8 mouse cellular contexts compared by ENCODE assay signal in the genomic region with DNA sequence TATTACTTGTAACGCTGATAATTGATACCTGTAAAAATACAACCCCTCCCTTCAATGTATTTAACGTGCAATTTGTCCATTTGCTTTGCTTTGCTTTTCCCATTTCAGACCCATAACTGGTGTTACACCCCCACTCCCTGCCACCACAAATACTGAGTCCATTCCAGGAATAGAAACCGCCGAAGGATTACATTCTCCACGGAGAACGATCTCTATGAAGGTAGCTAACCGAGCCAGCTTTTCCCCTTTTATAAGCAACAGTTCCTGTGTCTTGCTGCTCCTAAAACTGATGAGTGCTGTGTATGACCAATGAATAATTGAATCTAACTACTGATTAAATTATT.
DNase-seq lines count a peak whose midpoint lies in the region; ATAC-seq lines count a peak whose summit lies in the region.

No protein-coding gene starts in this region.

- H3K27me3 ChIP-seq in lung, embryonic 15.5 days = no peaks in the 10 kb centered on the region
- no peaks in the 10 kb centered on the region for H3K27me3 ChIP-seq in limb, embryonic 10.5 days (ENCODE audit: low read depth, poor library complexity, severe bottlenecking)
- no peaks in the 10 kb centered on the region for H3K27me3 ChIP-seq in stomach, embryonic 16.5 days (ENCODE audit: control insufficient read depth, insufficient read depth, low read length)

- H3K4me1 ChIP-seq in lung, embryonic 15.5 days = peaks cover 31% of the 10 kb centered on the region
- H3K4me1 ChIP-seq in limb, embryonic 10.5 days = peaks cover 53% of the 10 kb centered on the region
- H3K4me1 ChIP-seq in stomach, embryonic 16.5 days (ENCODE audit: control insufficient read depth, insufficient read depth, low read length) = 0 out of 2 replicates have a peak, but pooled peaks cover 15% of the 10 kb centered on the region

- peak overlapping the region; percentile 68; the same call in 1 of the 2 replicates for H3K27ac ChIP-seq in lung, embryonic 15.5 days
- H3K27ac ChIP-seq in limb, embryonic 10.5 days = peak overlapping the region; percentile 81
- H3K27ac ChIP-seq in stomach, embryonic 16.5 days (ENCODE audit: low read length) = no peak overlapping the region

- 10% methylated on average over 7 of the region's 7 CpGs for WGBS in lung, embryonic 15.5 days
- 41% methylated on average over 7 of the region's 7 CpGs for WGBS in limb, embryonic 10.5 days
- WGBS in stomach, embryonic 16.5 days = 5% methylated on average over 7 of the region's 7 CpGs

- 0 out of 2 replicates have a peak overlapping the region, but pooled peaks have one; percentile 26 for H3K4me3 ChIP-seq in lung, embryonic 15.5 days
- H3K4me3 ChIP-seq in limb, embryonic 10.5 days = peak overlapping the region; percentile 16; the same call in 1 of the 2 replicates
- peak overlapping the region; percentile 18 for H3K4me3 ChIP-seq in stomach, embryonic 16.5 days (replicated peaks; ENCODE audit: low read length)

- no peak overlapping the region for H3K9ac ChIP-seq in lung, embryonic 15.5 days
- H3K9ac ChIP-seq in stomach, embryonic 16.5 days (ENCODE audit: low read length) = no peak overlapping the region

- no peak for ATAC-seq in lung, embryonic 15.5 days (ENCODE audit: borderline replicate concordance, extremely low read depth, low FRiP score, low TSS enrichment)
- peak; percentile 64; the same call in 1 of the 2 replicates for ATAC-seq in stomach, embryonic 16.5 days (ENCODE audit: insufficient read depth, low FRiP score)

- DNase-seq in embryo, embryonic 10 days (ENCODE audit: low spot score) = peak; percentile 56
- no peak for DNase-seq in embryo, embryonic 9.5 days (ENCODE audit: extremely low spot score)
- DNase-seq in lung, postnatal 14 days = no peak
- DNase-seq in limb, embryonic 10.5 days (ENCODE audit: low spot score) = peak; percentile 42
- no peak for DNase-seq in adrenal gland, postnatal 25 days
- no peak for DNase-seq in Muller cell, postnatal 12 days (ENCODE audit: inconsistent ontology term)

- peak overlapping the region; percentile 40 for H3K4me2 ChIP-seq in lung, embryonic 15.5 days
- peak overlapping the region; percentile 56 for H3K4me2 ChIP-seq in stomach, embryonic 16.5 days (ENCODE audit: low read depth, low read length)

- no peaks in the 10 kb centered on the region for H3K9me3 ChIP-seq in lung, embryonic 15.5 days
- H3K9me3 ChIP-seq in limb, embryonic 10.5 days (replicated peaks) = no peaks in the 10 kb centered on the region
- no peaks in the 10 kb centered on the region for H3K9me3 ChIP-seq in stomach, embryonic 16.5 days (replicated peaks; ENCODE audit: control insufficient read depth, low read length)

- no peaks in the 10 kb centered on the region for H3K36me3 ChIP-seq in lung, embryonic 15.5 days
- H3K36me3 ChIP-seq in limb, embryonic 10.5 days = no peaks in the 10 kb centered on the region
- no peaks in the 10 kb centered on the region for H3K36me3 ChIP-seq in stomach, embryonic 16.5 days (ENCODE audit: control insufficient read depth, insufficient read depth, low read length)

Comparison
In these comparisons a context has a peak if more than half of its experiments do, and no peak if none do; other contexts are left out.
1. DNase-seq: peak in embryo, embryonic 10 days (single experiment) and limb, embryonic 10.5 days (single experiment); none in embryo, embryonic 9.5 days (single experiment), lung, postnatal 14 days (single experiment), adrenal gland, postnatal 25 days (single experiment) and Muller cell, postnatal 12 days (single experiment).
2. Peak in every context shown above with its lines, with median percentiles within 50 percentile points of each other: H3K4me3 ChIP-seq.